Mouse (Mus musculus) limb, embryonic 13.5 days (tissue): ENCODE results near the gene Sptb. TPM values are rescaled to one million over a fixed set of nuclear protein-coding genes. Genes with fewer than 3 reads are reported as not detected.

Experiments
- ATAC-seq: fragments of 200-750 bp; cut with Nextera tagmentation; 2 replicates; pipeline ENCODE4 v1.8.0; 2017; ENCODE audit warnings: low read depth, moderate number of reproducible peaks, moderate TSS enrichment; ENCODE audit not compliant: low FRiP score
- H3K27ac ChIP-seq: fragments of 300-500 bp; sonication (generic); 2 replicates; pipeline ENCODE4 v1.5.1; 2015; ENCODE audit warnings: inconsistent platforms, mild to moderate bottlenecking, moderate library complexity
- H3K27me3 ChIP-seq: fragments of 300-500 bp; sonication (generic); 2 replicates; pipeline ENCODE4 v1.6.1; 2015; ENCODE audit warnings: mild to moderate bottlenecking, inconsistent platforms
- H3K36me3 ChIP-seq: fragments of 300-500 bp; sonication (generic); 2 replicates; pipeline ENCODE4 v1.6.1; 2015; ENCODE audit warnings: inconsistent platforms, mild to moderate bottlenecking, moderate library complexity
- H3K4me1 ChIP-seq: fragments of 300-500 bp; sonication (generic); 2 replicates; pipeline ENCODE4 v1.6.1; 2015; ENCODE audit warnings: inconsistent platforms
- H3K4me2 ChIP-seq: fragments of 300-500 bp; sonication (generic); replicated peaks from 2 replicates; pipeline ENCODE4 v1.6.1; 2015; ENCODE audit warnings: inconsistent platforms, mild to moderate bottlenecking, moderate library complexity
- H3K4me3 ChIP-seq: fragments of 300-500 bp; sonication (generic); 2 replicates; pipeline ENCODE4 v1.5.1; 2015; ENCODE audit warnings: moderate library complexity, mild to moderate bottlenecking, inconsistent platforms
- H3K9ac ChIP-seq: fragments of 300-500 bp; sonication (generic); 2 replicates; pipeline ENCODE4 v1.6.1; 2015; ENCODE audit warnings: mild to moderate bottlenecking, inconsistent platforms
- H3K9me3 ChIP-seq: fragments of 300-500 bp; sonication (generic); 2 replicates; pipeline ENCODE4 v1.6.1; 2016; ENCODE audit warnings: inconsistent platforms
- WGBS: fragments of 180-500 bp; shearing (Covaris S2); methylation state at CpG from one replicate; pipeline ENCODE4 v1.1.7; 2015; 5-methylcytosine and 5-hydroxymethylcytosine counted together
- polyA plus RNA-seq: library from polyadenylated mRNA; unstranded; fragments of >200 nt; fragmentation: Nextera tagmentation; extraction: Ambion mirVana; gene quantifications from 2 replicates; pipeline ENCODE4 v1.2.1, GENCODE M21; 2015

Gene Sptb
- polyA plus RNA-seq, 1 experiment from 2014 or later = 0.61 TPM

GRCm38 (mm10) chr12:76546383-76547276 lies 163.7 kb downstream of the Sptb start:
- no peak for ATAC-seq

DNA sequence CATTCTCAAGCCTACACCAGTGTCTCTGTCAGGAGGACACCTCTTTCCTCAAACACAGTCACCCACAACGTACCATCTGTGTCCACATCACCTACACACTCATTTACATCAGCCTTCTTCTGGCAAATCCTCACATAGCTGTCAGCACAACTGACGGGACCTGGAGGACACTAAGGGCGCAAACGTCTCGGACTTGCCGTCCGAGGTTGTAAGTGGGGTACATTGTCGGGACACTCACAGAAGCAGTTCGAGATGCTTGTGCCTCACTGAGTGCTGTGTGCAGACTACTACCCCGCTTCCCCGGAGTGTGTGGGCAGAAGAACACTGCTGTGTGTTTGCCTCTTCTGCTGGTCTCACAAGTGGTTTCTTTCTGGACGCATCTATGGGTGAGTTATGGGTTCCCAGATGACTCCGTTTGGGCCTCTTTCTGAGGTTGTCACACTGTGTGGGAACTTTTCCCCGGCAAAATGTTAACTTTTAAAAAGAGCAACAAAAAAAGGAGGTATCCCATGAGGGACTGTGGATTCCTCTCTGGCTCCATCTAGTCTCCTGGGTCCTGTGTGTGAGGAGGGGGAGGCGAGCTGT lies 164.5 kb downstream of the Sptb start:
- H3K9ac ChIP-seq = no peak overlapping the region
- H3K27ac ChIP-seq = no peak overlapping the region
- 44% methylated on average over 15 of the region's 15 CpGs for WGBS
- peaks cover 50% of the 10 kb centered on the region for H3K4me1 ChIP-seq
- ATAC-seq = no peak
- H3K36me3 ChIP-seq = no peaks in the 10 kb centered on the region
- peak overlapping the region; percentile 59 for H3K4me2 ChIP-seq
- H3K9me3 ChIP-seq = no peaks in the 10 kb centered on the region
- H3K4me3 ChIP-seq = 0 out of 2 replicates have a peak overlapping the region, but pooled peaks have one; percentile 21
- H3K27me3 ChIP-seq = peaks cover 3% of the 10 kb centered on the region; the same call in 1 of the 2 replicates

More at GRCm38 (mm10) chr12:76546383-76547276, 163.7 kb downstream of the Sptb start:
- H3K27me3 ChIP-seq = peaks cover 3% of the 10 kb centered on the region; the same call in 1 of the 2 replicates
- peak overlapping the region; percentile 34; the same call in 1 of the 2 replicates for H3K27ac ChIP-seq
- peak overlapping the region; percentile 31 for H3K9ac ChIP-seq
- peak overlapping the region; percentile 59 for H3K4me2 ChIP-seq
- no peaks in the 10 kb centered on the region for H3K9me3 ChIP-seq
- H3K36me3 ChIP-seq = no peaks in the 10 kb centered on the region
- H3K4me3 ChIP-seq = peak overlapping the region; percentile 21
- WGBS = 6% methylated on average over 28 of the region's 28 CpGs
- peaks cover 43% of the 10 kb centered on the region for H3K4me1 ChIP-seq

DNA sequence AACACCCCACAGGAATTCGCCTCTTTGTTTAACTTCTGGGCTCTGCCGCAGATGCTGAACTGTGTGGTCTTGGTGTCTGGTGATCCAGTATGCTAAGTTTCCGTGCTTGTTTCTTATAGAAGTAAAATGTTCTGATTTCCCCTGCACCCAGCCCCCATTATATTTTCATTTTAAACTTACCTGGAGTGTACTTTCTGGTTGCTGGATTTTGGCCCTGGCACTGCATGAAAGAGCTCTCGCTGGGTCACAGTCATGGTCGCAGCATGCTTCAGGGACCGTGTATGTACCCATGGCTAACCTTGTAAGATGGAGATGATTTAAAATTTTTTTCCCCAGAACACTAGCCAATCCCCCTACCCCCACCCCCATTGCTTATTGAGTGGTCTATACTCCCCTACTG lies 168.5 kb downstream of the Sptb start:
- Histone ChIP-seq H3K9ac (peak overlapping the region; percentile 32; the same call in 1 of the 2 replicates), H3K9me3 (no peaks in the 10 kb centered on the region), H3K36me3 (peaks cover 5% of the 10 kb centered on the region; the same call in 1 of the 2 replicates), H3K27me3 (no peaks in the 10 kb centered on the region), H3K4me3 (no peak overlapping the region), H3K4me1 (peaks cover 29% of the 10 kb centered on the region), H3K4me2 (peak overlapping the region; percentile 24), H3K27ac (peak overlapping the region; percentile 4; the same call in 1 of the 2 replicates)
- 64% methylated on average over 6 of the region's 6 CpGs for WGBS
- no peak for ATAC-seq

GRCm38 (mm10) chr12:76541475-76541874 lies 168.9 kb downstream of the Sptb start:
- 35% methylated on average over 8 of the region's 8 CpGs for WGBS
- peaks cover 28% of the 10 kb centered on the region for H3K4me1 ChIP-seq
- no peaks in the 10 kb centered on the region for H3K9me3 ChIP-seq
- ATAC-seq = no peak
- H3K36me3 ChIP-seq = peaks cover 5% of the 10 kb centered on the region; the same call in 1 of the 2 replicates
- H3K4me2 ChIP-seq = peak overlapping the region; percentile 24
- H3K4me3 ChIP-seq = no peak overlapping the region
- peak overlapping the region; percentile 4; the same call in 1 of the 2 replicates for H3K27ac ChIP-seq
- H3K9ac ChIP-seq = peak overlapping the region; percentile 32; the same call in 1 of the 2 replicates
- no peaks in the 10 kb centered on the region for H3K27me3 ChIP-seq

- Histone ChIP-seq H3K4me2 (no peak overlapping the region), H3K4me3 (no peak overlapping the region), H3K9ac (no peak overlapping the region), H3K27me3 (no peaks in the 10 kb centered on the region), H3K9me3 (no peaks in the 10 kb centered on the region), H3K4me1 (peaks cover 24% of the 10 kb centered on the region), H3K27ac (no peak overlapping the region), H3K36me3 (peaks cover 5% of the 10 kb centered on the region; the same call in 1 of the 2 replicates)
- ATAC-seq = no peak
- WGBS = 83% methylated on average over 10 of the region's 10 CpGs
Measured at GRCm38 (mm10) chr12:76540701-76541221, 169.6 kb downstream of the Sptb start.

DNA sequence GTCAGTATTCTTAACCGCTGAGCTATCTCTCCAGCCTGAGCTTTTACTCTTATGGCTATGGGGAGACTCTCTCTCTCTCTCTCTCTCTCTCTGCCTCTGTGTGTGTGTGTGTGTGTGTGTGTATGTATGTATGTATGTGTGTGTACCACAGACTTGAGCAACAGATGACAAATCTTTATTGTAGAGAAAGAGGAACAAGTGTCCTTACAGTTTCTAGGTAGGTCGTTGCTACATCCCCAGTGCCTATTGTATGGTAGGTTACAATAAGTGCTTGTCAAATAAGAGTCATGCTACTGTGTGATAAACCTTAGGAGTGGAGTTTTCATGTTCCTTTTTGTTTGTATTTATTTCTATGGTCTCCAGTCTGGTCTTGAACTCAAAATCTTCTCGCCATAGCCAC lies 170.2 kb downstream of the Sptb start:
- H3K9ac ChIP-seq = no peak overlapping the region
- ATAC-seq = no peak
- no peak overlapping the region for H3K4me2 ChIP-seq
- no peak overlapping the region for H3K4me3 ChIP-seq
- peaks cover 24% of the 10 kb centered on the region for H3K4me1 ChIP-seq
- no peak overlapping the region for H3K27ac ChIP-seq
- WGBS = 94% methylated on average over 3 of the region's 3 CpGs
- H3K36me3 ChIP-seq = peaks cover 5% of the 10 kb centered on the region; the same call in 1 of the 2 replicates
- H3K27me3 ChIP-seq = peaks cover 4% of the 10 kb centered on the region; the same call in 1 of the 2 replicates
- H3K9me3 ChIP-seq = no peaks in the 10 kb centered on the region

DNA sequence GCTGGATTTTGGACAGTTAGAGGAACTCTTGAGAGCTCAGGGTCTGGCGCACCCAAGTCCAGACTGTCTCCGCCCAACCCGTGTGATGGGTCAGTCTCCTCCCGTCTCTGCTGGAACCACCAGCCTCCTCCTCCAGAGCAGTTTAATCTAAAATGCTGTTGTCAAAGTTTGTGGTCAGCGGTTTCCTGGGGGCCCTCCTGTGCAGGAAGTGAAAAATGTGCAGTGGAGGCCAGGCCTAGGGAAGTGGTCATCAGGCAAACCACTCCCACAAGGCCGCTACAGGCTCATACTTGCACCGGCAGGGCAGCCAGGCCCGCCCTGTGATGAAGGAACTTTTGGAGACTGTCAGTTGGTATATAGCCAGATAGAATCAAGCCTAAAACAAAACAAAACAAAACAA lies 172.9 kb downstream of the Sptb start:
- Histone ChIP-seq H3K27ac (no peak overlapping the region), H3K27me3 (peaks cover 8% of the 10 kb centered on the region), H3K9ac (no peak overlapping the region), H3K4me2 (no peak overlapping the region), H3K36me3 (peaks cover 5% of the 10 kb centered on the region; the same call in 1 of the 2 replicates), H3K4me3 (no peak overlapping the region), H3K9me3 (no peaks in the 10 kb centered on the region), H3K4me1 (peaks cover 42% of the 10 kb centered on the region)
- no peak for ATAC-seq
- 82% methylated on average over 8 of the region's 8 CpGs for WGBS

GRCm38 (mm10) chr12:76536591-76537153 lies 173.7 kb downstream of the Sptb start:
- Histone ChIP-seq H3K9me3 (no peaks in the 10 kb centered on the region), H3K4me1 (peaks cover 46% of the 10 kb centered on the region), H3K36me3 (peaks cover 5% of the 10 kb centered on the region; the same call in 1 of the 2 replicates), H3K27ac (no peak overlapping the region), H3K9ac (no peak overlapping the region), H3K4me2 (0 out of 2 replicates have a peak overlapping the region, but pooled peaks have one; percentile 3), H3K27me3 (peaks cover 16% of the 10 kb centered on the region), H3K4me3 (no peak overlapping the region)
- WGBS = 87% methylated on average over 8 of the region's 8 CpGs
- ATAC-seq = no peak

DNA sequence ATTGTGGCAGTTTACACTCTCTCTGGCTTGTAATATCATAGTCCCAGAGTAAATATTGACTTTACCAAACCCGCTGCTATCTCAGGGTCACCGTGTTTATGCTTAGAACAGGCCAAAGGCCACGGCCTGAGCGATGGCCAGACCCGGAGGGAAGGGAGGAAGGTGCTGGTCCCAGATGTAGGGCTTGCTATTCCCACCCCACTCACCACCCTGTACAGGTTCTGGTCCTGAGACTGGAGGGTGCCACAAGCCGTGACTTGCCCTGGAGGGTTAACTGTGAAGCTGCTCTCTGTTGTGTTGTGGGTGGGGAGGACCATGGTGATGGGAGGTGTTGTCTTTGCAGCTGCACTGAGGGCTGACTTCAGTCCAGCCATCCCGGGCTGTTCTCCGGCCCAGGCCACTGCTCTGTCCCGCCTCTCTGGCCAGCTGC lies 174.9 kb downstream of the Sptb start:
- Histone ChIP-seq H3K4me1 (peaks cover 43% of the 10 kb centered on the region), H3K4me2 (peak overlapping the region; percentile 96), H3K27ac (no peak overlapping the region), H3K9ac (0 out of 2 replicates have a peak overlapping the region, but pooled peaks have one; percentile 46), H3K4me3 (peak overlapping the region; percentile 75), H3K36me3 (peaks cover 5% of the 10 kb centered on the region; the same call in 1 of the 2 replicates), H3K27me3 (peaks cover 26% of the 10 kb centered on the region), H3K9me3 (no peaks in the 10 kb centered on the region)
- WGBS = 33% methylated on average over 9 of the region's 9 CpGs
- ATAC-seq = no peak

- Histone ChIP-seq H3K9ac (peak overlapping the region; percentile 84), H3K4me3 (peak overlapping the region; percentile 75), H3K9me3 (no peaks in the 10 kb centered on the region), H3K4me1 (peaks cover 43% of the 10 kb centered on the region), H3K27ac (no peak overlapping the region), H3K27me3 (peaks cover 26% of the 10 kb centered on the region), H3K4me2 (peak overlapping the region; percentile 96), H3K36me3 (peaks cover 5% of the 10 kb centered on the region; the same call in 1 of the 2 replicates)
- ATAC-seq = no peak
- WGBS = 13% methylated on average over 9 of the region's 9 CpGs
Measured at GRCm38 (mm10) chr12:76534641-76535283, 175.6 kb downstream of the Sptb start.

- 0 out of 2 replicates have a peak, but pooled peaks cover 5% of the 10 kb centered on the region for H3K36me3 ChIP-seq
- H3K27me3 ChIP-seq = peaks cover 26% of the 10 kb centered on the region
- H3K27ac ChIP-seq = peak overlapping the region; percentile 44; the same call in 1 of the 2 replicates
Measured at GRCm38 (mm10) chr12:76534233-76534632, 176.1 kb downstream of the Sptb start.

More at GRCm38 (mm10) chr12:76534233-76534632, 176.1 kb downstream of the Sptb start:
- H3K9ac ChIP-seq = peak overlapping the region; percentile 84
- H3K4me2 ChIP-seq = peak overlapping the region; percentile 96
- no peaks in the 10 kb centered on the region for H3K9me3 ChIP-seq
- no peak for ATAC-seq
- peaks cover 43% of the 10 kb centered on the region for H3K4me1 ChIP-seq
- under 1% methylated on average over 11 of the region's 11 CpGs for WGBS
- H3K4me3 ChIP-seq = peak overlapping the region; percentile 75
